Mouse (Mus musculus) heart, adult 18-20 months (tissue): ENCODE results near the gene Olfr1220. TPM values are rescaled to one million over a fixed set of nuclear protein-coding genes. Genes with fewer than 3 reads are reported as not detected.

Experiments used
- DNase-seq, 2 experiments: peaks; one replicate each; pipeline ENCODE4 v3.0.0; 2021 to 2022; ENCODE audit warnings: mixed read lengths in 1 of 2
- long read RNA-seq, 2 experiments: library from polyadenylated mRNA; stranded (forward); transcript quantifications; one replicate each; pipeline ENCODE4 v2.0.0; 2021
- total RNA-seq, 2 experiments: library from RNA; stranded (reverse); gene quantifications; 2 replicates each; pipeline ENCODE4 v1.2.3; 2021

The Olfr1220 gene
- not detected for total RNA-seq
- long read RNA-seq, experiment 1 = 0 reads
- long read RNA-seq, experiment 2 = 0 reads

DNA sequence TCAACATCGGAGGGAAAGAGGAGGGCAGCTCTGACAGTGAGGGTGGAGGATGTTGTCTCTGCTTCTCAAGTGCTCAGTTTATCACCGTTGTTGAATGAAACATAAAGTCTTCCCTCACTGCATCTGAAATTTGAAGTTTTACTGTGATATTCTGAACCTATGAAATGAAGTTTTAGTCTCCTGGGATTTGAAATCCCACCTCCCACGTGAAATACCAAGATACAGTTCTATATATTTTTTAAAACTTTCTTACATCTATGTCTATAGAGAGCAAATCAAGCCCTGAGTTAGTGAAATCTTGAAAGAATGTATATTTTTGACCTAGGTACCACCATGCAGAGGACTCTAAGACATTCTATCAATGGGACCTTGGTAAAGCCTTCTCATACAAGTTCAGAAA lies at the start of gene Olfr1220:
Olfr1220 (minus strand) TSS at position 101 of the 400 bp plus-strand sequence.
- DNase-seq = no peak

DNA sequence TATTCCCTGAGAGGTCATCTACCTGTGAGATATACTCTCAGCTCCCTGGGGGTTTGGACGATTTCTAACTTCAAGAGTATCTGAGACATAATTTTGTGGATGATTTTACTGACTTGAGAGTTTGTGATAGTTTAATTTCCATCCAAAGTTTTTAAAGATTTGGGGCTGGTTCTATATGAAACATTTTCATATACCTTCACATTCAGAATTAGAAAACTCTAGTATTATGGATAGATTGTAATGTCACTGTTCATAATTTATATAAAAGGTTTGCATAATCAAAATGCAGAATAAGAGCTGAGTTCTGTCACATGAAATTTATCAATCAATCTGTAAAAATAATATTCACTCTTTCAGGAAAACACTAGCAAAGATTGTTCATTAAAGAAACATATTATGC lies 44.8 kb upstream of the Olfr1220 start, which contains the start of gene Olfr1223:
Olfr1223 (minus strand) TSS at position 101 of the 400 bp plus-strand sequence.
- DNase-seq = no peak

DNA sequence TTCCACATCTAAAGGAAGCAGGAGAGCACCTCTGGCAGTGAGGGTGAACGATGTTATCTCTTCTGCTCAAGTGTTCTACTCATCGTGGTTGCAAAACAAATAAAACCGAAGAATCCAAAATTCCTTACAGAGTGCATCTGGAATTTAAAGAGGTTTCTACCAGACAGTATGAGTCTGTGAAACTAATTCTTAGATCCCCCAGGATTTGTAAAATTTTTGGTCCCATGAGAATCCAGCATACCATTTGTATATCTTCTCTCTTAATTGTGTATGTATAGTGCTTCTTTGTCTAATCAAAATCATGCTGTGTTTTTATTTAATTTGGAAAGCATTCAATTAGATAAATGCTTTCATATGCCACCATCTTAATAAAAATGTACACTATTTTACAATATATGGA lies 26.3 kb upstream of the Olfr1220 start, which contains the start of gene Olfr1222:
Olfr1222 (minus strand) TSS at position 101 of the 400 bp plus-strand sequence.
- DNase-seq = no peak

DNA sequence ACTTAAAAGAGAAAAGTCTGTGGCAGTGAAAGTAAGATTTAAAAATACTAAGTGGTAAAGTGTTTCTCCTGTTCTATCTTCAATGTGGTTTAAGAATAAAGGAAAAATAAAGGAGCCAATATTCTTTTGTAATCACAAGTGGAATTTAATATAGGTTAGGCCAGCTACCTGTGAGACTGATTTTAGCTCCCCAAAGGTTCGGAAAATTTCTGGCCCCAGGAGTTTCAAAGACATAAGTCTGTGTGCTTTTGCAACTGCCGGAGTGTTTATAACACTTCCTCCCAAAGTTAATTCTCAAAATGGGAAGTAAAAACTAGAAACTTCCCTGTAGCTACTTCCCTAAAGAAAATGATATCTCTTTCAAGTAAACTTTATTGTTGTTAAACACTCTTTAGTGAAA lies 10.5 kb upstream of the Olfr1220 start, which contains the start of gene Olfr1221:
Olfr1221 (minus strand) TSS at position 101 of the 400 bp plus-strand sequence.
- DNase-seq = no peak

DNA sequence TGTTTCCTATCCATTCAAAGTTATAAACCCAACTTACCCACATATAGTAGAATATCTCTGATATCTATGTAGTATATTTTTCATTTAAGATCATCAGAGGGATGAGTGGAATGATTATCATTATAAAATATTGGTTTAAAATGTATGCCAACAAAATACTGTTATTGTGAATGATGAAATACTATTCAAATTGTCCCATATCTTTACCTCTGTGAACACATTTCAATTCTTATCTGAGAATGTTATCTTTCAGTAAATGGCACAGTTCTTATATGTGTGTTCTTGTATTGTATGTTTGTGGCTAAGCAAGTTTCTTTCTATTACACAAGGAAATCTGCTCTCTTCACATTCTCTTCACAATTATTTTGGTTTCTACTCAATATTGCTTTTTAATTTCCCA lies 984 bp downstream of the Olfr1220 start:
- no peak for DNase-seq

DNA sequence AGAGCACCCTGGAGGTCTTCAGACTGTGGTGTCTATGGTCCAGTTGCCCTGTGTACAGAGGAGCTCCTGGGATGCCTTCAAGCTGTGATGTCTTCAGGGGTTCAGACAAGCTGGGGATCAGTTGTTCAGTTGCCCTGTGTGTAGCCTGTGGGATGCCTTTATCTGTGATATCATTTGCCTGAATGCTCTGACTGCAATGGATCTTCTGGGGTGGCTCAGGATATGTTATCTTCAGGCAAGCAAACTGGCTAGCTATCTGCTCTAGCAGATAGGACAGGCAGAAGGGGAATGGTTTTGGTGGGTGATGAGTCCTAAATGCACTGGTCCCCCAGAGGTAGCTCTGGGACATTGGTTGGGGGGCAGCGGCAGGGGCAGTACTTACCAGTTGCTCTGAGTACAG lies 12.8 kb downstream of the Olfr1220 start:
- DNase-seq = no peak

DNA sequence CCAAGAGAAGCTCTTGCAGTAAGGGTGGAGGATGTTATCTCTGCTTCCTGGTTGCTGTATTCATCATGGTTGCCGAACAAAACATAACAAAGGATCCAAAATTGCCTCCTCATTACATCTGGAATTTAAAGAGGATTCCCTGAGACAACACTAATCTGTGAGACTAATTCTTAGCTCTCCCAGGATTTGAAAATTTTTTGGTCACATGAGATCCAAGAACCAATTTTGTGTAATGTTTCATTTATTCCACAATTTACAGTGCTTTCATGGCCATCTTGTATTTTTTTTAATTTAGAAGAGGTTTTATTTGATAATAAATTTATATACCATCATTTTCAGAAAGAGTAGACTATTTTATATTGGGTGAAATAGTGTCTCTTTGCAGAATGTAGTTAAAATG lies 23.2 kb downstream of the Olfr1220 start, which contains the start of gene Olfr1219:
Olfr1219 (minus strand) TSS at position 101 of the 400 bp plus-strand sequence.
- DNase-seq = no peak

DNA sequence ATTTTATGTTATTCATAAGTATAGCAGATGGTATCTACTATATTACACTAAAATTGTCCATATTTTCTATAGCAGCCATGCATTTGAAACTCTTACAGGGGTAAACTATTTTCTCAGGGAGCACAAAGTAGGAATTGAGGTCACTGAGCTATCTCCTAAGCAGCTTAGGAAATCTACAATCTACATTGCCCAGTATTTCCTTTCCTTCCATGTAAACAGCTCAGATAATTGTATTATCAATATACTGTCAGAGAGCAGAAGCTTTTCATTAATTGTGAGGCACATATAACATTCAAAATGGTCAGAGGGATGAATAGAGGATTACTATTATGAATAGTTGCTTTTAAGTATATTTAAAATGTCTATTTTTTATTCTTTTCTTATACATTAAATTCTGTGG lies 25.1 kb downstream of the Olfr1220 start:
- DNase-seq = no peak

DNA sequence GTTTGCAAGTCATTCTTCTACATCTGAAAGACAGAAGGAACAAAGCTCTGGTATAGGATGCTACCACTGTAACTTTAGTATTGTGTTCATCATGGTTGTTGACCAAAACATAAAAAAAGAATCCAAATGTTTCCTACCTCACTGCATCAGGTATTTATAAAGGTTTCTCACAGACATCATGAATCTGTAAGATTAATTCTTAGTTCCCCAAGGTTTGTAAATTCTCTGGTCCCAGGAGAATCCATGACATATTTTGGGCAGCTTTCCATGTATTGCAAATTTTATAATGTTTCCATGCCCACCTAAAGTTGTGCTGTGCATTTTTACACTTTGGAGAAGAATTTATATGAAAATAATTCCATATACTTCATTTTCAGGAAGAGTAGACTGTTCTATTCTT lies 45.5 kb downstream of the Olfr1220 start, which contains the start of gene Olfr1218:
Olfr1218 (minus strand) TSS at position 101 of the 400 bp plus-strand sequence.
- DNase-seq = no peak

Other genes starting within 250 kb of the Olfr1220 start
- not detected for gene Olfr1206, start 243.6 kb downstream of the Olfr1220 start, total RNA-seq
- gene Olfr1208, start 204.5 kb downstream of the Olfr1220 start, total RNA-seq = not detected
- not detected for gene Olfr1209, start 191.7 kb downstream of the Olfr1220 start, total RNA-seq
- gene Olfr1211, start 168.7 kb downstream of the Olfr1220 start, total RNA-seq = not detected
- not detected for gene Olfr1212, start 152.9 kb downstream of the Olfr1220 start, total RNA-seq
- not detected for gene Gm13762, start 126.6 kb downstream of the Olfr1220 start, total RNA-seq
- not detected for gene Olfr1214, start 114.2 kb downstream of the Olfr1220 start, total RNA-seq
- not detected for gene Olfr1215, start 99.9 kb downstream of the Olfr1220 start, total RNA-seq
- gene Olfr1216, start 88.5 kb downstream of the Olfr1220 start, total RNA-seq = not detected
- not detected for gene Olfr1217, start 74.8 kb downstream of the Olfr1220 start, total RNA-seq
- not detected for gene Olfr1218, start 45.6 kb downstream of the Olfr1220 start, total RNA-seq
- gene Olfr1219, start 23.3 kb downstream of the Olfr1220 start, total RNA-seq = not detected
- not detected for gene Olfr1221, start 10.4 kb upstream of the Olfr1220 start, total RNA-seq
- gene Olfr1222, start 26.2 kb upstream of the Olfr1220 start, total RNA-seq = not detected
- not detected for gene Olfr1223, start 44.7 kb upstream of the Olfr1220 start, total RNA-seq
- not detected for gene Olfr1224-ps1, start 57.3 kb upstream of the Olfr1220 start, total RNA-seq
- gene Olfr1225, start 67.8 kb upstream of the Olfr1220 start, total RNA-seq = not detected
- gene Olfr1226, start 93.2 kb upstream of the Olfr1220 start, total RNA-seq = not detected
- gene Olfr1228, start 147.2 kb upstream of the Olfr1220 start, total RNA-seq = not detected
- not detected for gene Olfr1229, start 181.2 kb upstream of the Olfr1220 start, total RNA-seq
- not detected for gene Olfr1230, start 190.4 kb upstream of the Olfr1220 start, total RNA-seq
- gene Olfr1231, start 200.2 kb upstream of the Olfr1220 start, total RNA-seq = not detected
- gene Olfr1232, start 222.8 kb upstream of the Olfr1220 start, total RNA-seq = not detected
- gene Olfr1233, start 235.6 kb upstream of the Olfr1220 start, total RNA-seq = not detected